Mouse (Mus musculus): ENCODE measurements around the gene Gm26938. TPM values are rescaled to one million over a fixed set of nuclear protein-coding genes. Genes with fewer than 3 reads are reported as not detected.

The Gm26938 gene
- total RNA-seq (2014; fragmentation: Nextera tagmentation): not detected in 2 replicates
- not detected in 2 replicates for total RNA-seq (2017)
- polyA plus RNA-seq (2012): not detected in 2 replicates

DNA sequence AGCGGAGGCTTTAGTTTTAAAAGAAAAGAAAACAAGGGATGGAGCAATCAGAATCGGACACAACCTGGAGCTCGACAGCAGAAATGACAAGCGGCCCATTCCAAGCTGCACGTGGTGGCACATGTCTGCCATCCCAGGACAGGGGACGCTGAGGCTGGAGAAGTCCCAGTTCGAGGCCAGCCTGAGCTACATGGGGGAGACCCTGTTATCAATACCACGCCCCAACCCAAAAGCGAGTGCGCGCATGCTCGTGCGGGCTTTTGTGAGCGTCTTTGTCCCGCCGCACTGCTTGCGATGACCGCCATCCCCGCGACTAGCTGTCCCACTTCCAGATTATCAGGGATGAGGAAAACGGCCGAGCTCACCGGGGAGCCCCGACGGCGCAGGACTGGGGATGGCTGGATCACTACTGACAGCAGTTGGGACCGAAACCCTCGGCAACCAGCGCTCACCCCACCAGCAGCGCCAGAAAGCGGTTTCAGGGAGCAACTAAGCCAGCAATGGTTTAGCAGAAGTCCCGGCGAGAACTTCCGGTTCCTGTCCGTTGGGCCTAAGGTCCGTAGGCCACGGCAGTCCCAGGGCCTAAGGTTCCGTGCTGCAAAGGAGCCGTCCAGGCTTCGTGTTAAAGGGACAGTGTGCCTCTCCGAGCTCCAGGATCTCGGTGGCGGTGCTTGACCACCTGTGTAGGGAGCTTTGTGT is at the start of gene Gm26938, which contains the start of gene Psmg3:
Gm26938 (minus strand) TSS at position 51 of the 699 bp plus-strand sequence.
Psmg3 (minus strand) TSS at position 529 of the 699 bp plus-strand sequence.
- H3K4me3 ChIP-seq (ENCODE audit: low read depth, low read length): peak within 1 kb of the TSS; percentile 90
- H3K9me3 ChIP-seq (replicated peaks): no peaks in the 10 kb centered on the region
- peak; percentile 56; the same call in 1 of the 2 replicates for ATAC-seq (ENCODE audit: extremely low read depth, insufficient number of reproducible peaks, low FRiP score, poor library complexity, severe bottlenecking)
- H3K36me3 ChIP-seq (replicated peaks): peaks cover 44% of the 10 kb centered on the region
- no peak for TF ChIP-seq GATA1 (IDR thresholded peaks at IDR 0.05; ENCODE audit: borderline replicate concordance, low read length)
- H3K27me3 ChIP-seq (ENCODE audit: insufficient read depth, low read length): no peaks in the 10 kb centered on the region
- peak; percentile 31 for DNase-seq (ENCODE audit: low spot score)
- peaks cover 65% of the 10 kb centered on the region for H3K4me1 ChIP-seq (ENCODE audit: insufficient read depth, low read depth, low read length)

DNA sequence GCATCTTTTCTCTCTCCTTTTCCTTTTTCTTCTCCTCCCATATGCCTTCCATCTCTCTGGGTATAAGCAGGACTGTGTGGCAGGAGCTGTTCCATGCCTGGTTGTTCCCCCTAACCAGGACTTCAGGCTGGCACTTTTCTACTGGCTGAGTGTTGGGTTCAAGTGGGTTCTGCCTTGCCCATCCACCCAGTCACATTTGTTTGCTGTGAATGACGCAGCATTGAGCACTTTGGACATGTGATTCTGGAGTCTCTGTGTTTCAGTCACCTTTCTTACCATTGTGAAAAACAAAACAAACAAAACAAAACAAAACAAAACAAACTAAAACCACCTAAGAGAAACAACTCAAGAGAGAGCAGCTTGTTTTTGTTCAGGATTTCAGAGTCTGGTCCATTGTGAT is 45.3 kb upstream of the Gm26938 start:
- H3K9me3 ChIP-seq (replicated peaks): no peaks in the 10 kb centered on the region
- peaks cover 9% of the 10 kb centered on the region; the same call in 1 of the 2 replicates for H3K27me3 ChIP-seq (ENCODE audit: insufficient read depth, low read length)
- TF ChIP-seq CTCF (IDR thresholded peaks at IDR 0.05; ENCODE audit: low read depth, low read length) (no peak), GATA2 (IDR thresholded peaks at IDR 0.05; ENCODE audit: borderline replicate concordance, low read depth, low read length) (no peak), GATA1 (IDR thresholded peaks at IDR 0.05; ENCODE audit: borderline replicate concordance, low read length) (no peak), POLR2AphosphoS5 (IDR thresholded peaks at IDR 0.05; ENCODE audit: insufficient replicate concordance, low read depth, low read length) (no peak), TAL1 (conservative IDR thresholded peaks at IDR 0.05; ENCODE audit: low read depth, low read length) (no peak)
- H3K36me3 ChIP-seq (replicated peaks): no peaks in the 10 kb centered on the region
- DNase-seq (ENCODE audit: low spot score): no peak
- ATAC-seq (ENCODE audit: extremely low read depth, insufficient number of reproducible peaks, low FRiP score, poor library complexity, severe bottlenecking): no peak
- no peak overlapping the region for H3K4me3 ChIP-seq (ENCODE audit: low read depth, low read length)
- H3K4me1 ChIP-seq (ENCODE audit: insufficient read depth, low read depth, low read length): no peaks in the 10 kb centered on the region

DNA sequence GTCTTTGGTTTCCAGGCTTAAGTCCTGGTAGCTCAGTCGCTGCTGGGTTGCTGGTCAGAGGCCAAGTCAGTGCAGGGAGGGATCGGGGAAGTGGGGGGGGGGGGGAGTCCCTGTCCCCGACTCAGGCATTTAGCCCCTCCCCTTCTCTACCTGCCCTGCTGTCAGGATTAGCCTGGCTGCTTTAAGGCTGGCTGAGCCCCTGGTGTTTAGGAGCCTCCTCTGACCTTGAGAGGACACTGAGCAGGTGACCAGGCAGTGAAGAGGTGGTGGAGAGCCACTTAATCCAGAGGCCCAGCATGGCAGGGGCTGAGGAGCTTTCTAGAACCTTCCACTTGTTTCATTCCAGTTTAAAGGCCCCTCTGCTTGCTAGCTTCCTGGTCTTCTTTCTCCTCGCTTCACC is 44.7 kb upstream of the Gm26938 start:
- Histone ChIP-seq H3K36me3 (replicated peaks) (no peaks in the 10 kb centered on the region), H3K4me3 (ENCODE audit: low read depth, low read length) (no peak overlapping the region), H3K4me1 (ENCODE audit: insufficient read depth, low read depth, low read length) (no peaks in the 10 kb centered on the region), H3K27me3 (ENCODE audit: insufficient read depth, low read length) (peaks cover 9% of the 10 kb centered on the region; the same call in 1 of the 2 replicates), H3K9me3 (replicated peaks) (no peaks in the 10 kb centered on the region)
- no peak for DNase-seq (ENCODE audit: low spot score)
- ATAC-seq (ENCODE audit: extremely low read depth, insufficient number of reproducible peaks, low FRiP score, poor library complexity, severe bottlenecking): no peak
- TF ChIP-seq GATA2 (IDR thresholded peaks at IDR 0.05; ENCODE audit: borderline replicate concordance, low read depth, low read length): no peak
- TF ChIP-seq CTCF (IDR thresholded peaks at IDR 0.05; ENCODE audit: low read depth, low read length): no peak

DNA sequence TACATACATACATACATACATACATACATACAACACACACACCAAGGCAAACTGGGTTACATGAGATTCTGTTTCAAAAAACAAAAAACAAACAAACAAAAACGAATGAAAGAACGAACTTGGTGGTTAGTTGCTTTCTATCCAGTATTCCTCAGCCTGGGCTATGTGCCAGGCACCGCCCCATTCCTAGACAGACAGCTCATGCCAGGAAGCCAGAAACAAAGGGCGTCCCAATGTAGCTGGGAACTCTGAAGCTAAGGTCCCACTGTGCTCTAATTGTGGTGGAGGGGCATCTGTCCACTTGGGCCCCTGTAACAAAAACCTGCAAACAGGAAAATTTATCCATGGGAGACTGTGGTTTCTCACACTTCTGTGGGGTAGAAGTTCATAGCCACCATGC is 36.6 kb upstream of the Gm26938 start:
- Histone ChIP-seq H3K9me3 (replicated peaks) (no peaks in the 10 kb centered on the region), H3K4me3 (ENCODE audit: low read depth, low read length) (no peak overlapping the region), H3K36me3 (replicated peaks) (no peaks in the 10 kb centered on the region), H3K4me1 (ENCODE audit: insufficient read depth, low read depth, low read length) (peaks cover 4% of the 10 kb centered on the region; the same call in 1 of the 2 replicates), H3K27me3 (ENCODE audit: insufficient read depth, low read length) (peaks cover 8% of the 10 kb centered on the region; the same call in 1 of the 2 replicates)
- ATAC-seq (ENCODE audit: extremely low read depth, insufficient number of reproducible peaks, low FRiP score, poor library complexity, severe bottlenecking): no peak
- DNase-seq (ENCODE audit: low spot score): no peak
- TF ChIP-seq CTCF (IDR thresholded peaks at IDR 0.05; ENCODE audit: low read depth, low read length) (no peak), GATA2 (IDR thresholded peaks at IDR 0.05; ENCODE audit: borderline replicate concordance, low read depth, low read length) (no peak), GATA1 (IDR thresholded peaks at IDR 0.05; ENCODE audit: borderline replicate concordance, low read length) (no peak), TAL1 (conservative IDR thresholded peaks at IDR 0.05; ENCODE audit: low read depth, low read length) (no peak)

DNA sequence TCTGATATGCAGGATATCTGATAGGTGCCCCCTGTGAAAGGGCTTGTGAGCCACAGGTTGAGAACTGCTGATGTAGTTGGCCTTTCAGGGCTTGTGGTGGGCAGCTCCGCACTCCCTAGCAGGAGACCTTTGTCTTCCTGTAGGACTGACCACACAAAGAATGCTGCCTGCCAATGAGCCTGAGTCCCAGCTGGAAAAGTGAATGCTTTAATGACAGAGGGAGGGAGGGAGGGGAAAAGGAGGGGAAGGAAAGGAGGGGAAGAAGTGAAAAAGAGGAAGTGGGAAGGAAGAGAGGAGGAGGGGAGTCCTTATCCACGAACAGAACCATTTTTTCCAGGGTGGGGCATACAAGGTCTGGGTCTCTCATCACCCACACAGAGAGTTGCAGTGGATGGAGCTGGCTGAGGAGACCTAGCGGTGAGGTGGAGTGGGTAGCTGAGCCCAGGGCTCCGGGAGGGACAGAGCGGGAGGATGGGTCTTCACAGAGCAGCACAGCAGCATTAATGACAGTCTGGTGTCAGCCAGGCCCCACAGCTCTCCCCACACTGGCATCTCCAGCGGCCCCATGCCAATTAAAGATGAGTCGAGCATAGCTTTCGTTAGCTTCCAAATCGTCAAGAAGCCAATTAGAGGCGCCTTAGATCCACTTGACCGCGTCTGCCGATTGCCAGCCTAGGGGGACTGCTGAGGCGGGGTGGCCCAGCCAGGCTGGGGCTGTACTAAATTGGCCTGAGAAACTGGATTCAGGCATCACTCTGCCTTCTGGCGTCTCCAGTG is 34.3 kb upstream of the Gm26938 start:
- no peak for ATAC-seq (ENCODE audit: extremely low read depth, insufficient number of reproducible peaks, low FRiP score, poor library complexity, severe bottlenecking)
- no peaks in the 10 kb centered on the region for H3K9me3 ChIP-seq (replicated peaks)
- DNase-seq (ENCODE audit: low spot score): no peak
- peaks cover 9% of the 10 kb centered on the region for H3K27me3 ChIP-seq (ENCODE audit: insufficient read depth, low read length)
- H3K4me3 ChIP-seq (ENCODE audit: low read depth, low read length): no peak overlapping the region
- H3K36me3 ChIP-seq (replicated peaks): no peaks in the 10 kb centered on the region
- TF ChIP-seq POLR2AphosphoS5 (IDR thresholded peaks at IDR 0.05; ENCODE audit: insufficient replicate concordance, low read depth, low read length) (no peak), TAL1 (conservative IDR thresholded peaks at IDR 0.05; ENCODE audit: low read depth, low read length) (no peak), GATA1 (IDR thresholded peaks at IDR 0.05; ENCODE audit: borderline replicate concordance, low read length) (no peak), GATA2 (IDR thresholded peaks at IDR 0.05; ENCODE audit: borderline replicate concordance, low read depth, low read length) (no peak)
- peaks cover 4% of the 10 kb centered on the region; the same call in 1 of the 2 replicates for H3K4me1 ChIP-seq (ENCODE audit: insufficient read depth, low read depth, low read length)

DNA sequence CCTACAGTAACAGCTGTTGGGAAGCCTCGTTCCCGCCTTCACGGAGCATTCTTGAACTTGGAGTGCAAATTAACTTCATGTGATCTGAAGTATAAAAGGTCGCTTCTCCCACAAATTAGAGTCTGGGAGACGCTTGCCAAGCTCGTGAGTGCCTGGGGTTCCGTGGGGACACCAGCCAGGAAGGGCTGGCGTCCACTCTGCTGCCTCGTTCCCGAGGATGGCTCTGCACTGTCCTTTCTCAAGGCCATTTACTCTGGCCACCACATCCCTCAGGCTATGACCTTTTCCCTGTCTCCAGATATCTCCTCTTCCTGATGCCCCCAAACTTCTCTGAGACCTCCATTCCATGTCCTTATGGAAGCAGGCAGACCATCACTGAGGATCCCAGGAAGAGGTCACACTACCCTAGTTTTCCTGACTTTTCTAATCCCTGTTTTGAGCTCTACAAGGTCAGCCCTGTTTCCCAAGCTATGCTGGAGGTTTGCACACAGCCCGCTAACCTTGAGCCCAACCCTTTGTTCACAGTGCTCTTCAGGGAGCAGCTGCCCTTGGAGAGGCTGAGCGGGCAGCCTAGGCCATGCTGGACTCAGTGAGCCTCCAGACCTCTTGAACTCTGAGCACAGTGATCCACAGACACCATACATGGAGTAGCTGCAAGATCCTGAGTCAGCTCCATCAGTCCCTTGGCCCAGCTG is 23.6 kb upstream of the Gm26938 start:
- no peak for ATAC-seq (ENCODE audit: extremely low read depth, insufficient number of reproducible peaks, low FRiP score, poor library complexity, severe bottlenecking)
- Histone ChIP-seq H3K27me3 (ENCODE audit: insufficient read depth, low read length) (peaks cover 25% of the 10 kb centered on the region), H3K36me3 (replicated peaks) (no peaks in the 10 kb centered on the region)

More for the DNA sequence above, 23.6 kb upstream of the Gm26938 start:
- no peak for DNase-seq (ENCODE audit: low spot score)
- no peaks in the 10 kb centered on the region for H3K4me1 ChIP-seq (ENCODE audit: insufficient read depth, low read depth, low read length)
- H3K9me3 ChIP-seq (replicated peaks): no peaks in the 10 kb centered on the region
- TF ChIP-seq GATA1 (IDR thresholded peaks at IDR 0.05; ENCODE audit: borderline replicate concordance, low read length) (no peak), GATA2 (IDR thresholded peaks at IDR 0.05; ENCODE audit: borderline replicate concordance, low read depth, low read length) (no peak), POLR2AphosphoS5 (IDR thresholded peaks at IDR 0.05; ENCODE audit: insufficient replicate concordance, low read depth, low read length) (no peak), TAL1 (conservative IDR thresholded peaks at IDR 0.05; ENCODE audit: low read depth, low read length) (no peak), CTCF (IDR thresholded peaks at IDR 0.05; ENCODE audit: low read depth, low read length) (no peak)
- no peak overlapping the region for H3K4me3 ChIP-seq (ENCODE audit: low read depth, low read length)
